Mouse (Mus musculus) hindbrain, embryonic 15.5 days (tissue): ENCODE data around the gene Cyp2d22. TPM values are rescaled to one million over a fixed set of nuclear protein-coding genes. Genes with fewer than 3 reads are reported as not detected.
"Not testable (repeated sequence)": the region's sequence is repeated elsewhere in the genome, so short reads cannot be mapped to it uniquely, and the experiment has no call there.

Experiments used
- ATAC-seq: fragments of 200-750 bp; cut with Nextera tagmentation; 2 replicates; pipeline ENCODE4 v1.8.0; 2017; ENCODE audit warnings: low read depth, moderate number of reproducible peaks, moderate TSS enrichment; ENCODE audit not compliant: low FRiP score
- H3K27ac ChIP-seq: fragments of 300-500 bp; sonication (generic); replicated peaks from 2 replicates; pipeline ENCODE4 v1.5.1; 2015; ENCODE audit warnings: mild to moderate bottlenecking, inconsistent platforms
- H3K27me3 ChIP-seq: fragments of 300-500 bp; sonication (generic); 2 replicates; pipeline ENCODE4 v1.6.1; 2015; ENCODE audit warnings: control low read depth, inconsistent platforms
- H3K36me3 ChIP-seq: fragments of 300-500 bp; sonication (generic); 2 replicates; pipeline ENCODE4 v1.6.1; 2015; ENCODE audit warnings: control low read depth, inconsistent platforms
- H3K4me1 ChIP-seq: fragments of 300-500 bp; sonication (generic); replicated peaks from 2 replicates; pipeline ENCODE4 v1.6.1; 2015; ENCODE audit warnings: control low read depth, inconsistent platforms
- H3K4me2 ChIP-seq: fragments of 300-500 bp; sonication (generic); 2 replicates; pipeline ENCODE4 v1.6.1; 2015; ENCODE audit warnings: moderate library complexity, mild to moderate bottlenecking, inconsistent platforms
- H3K4me3 ChIP-seq: fragments of 300-500 bp; sonication (generic); 2 replicates; pipeline ENCODE4 v1.5.1; 2015; ENCODE audit warnings: mild to moderate bottlenecking, inconsistent platforms
- H3K9ac ChIP-seq: fragments of 300-500 bp; sonication (generic); 2 replicates; pipeline ENCODE4 v1.6.1; 2015; ENCODE audit warnings: inconsistent platforms
- H3K9me3 ChIP-seq: fragments of 300-500 bp; sonication (generic); 2 replicates; pipeline ENCODE4 v1.6.1; 2016; ENCODE audit warnings: control low read depth, inconsistent platforms
- WGBS: fragments of 180-500 bp; shearing (Covaris S2); methylation state at CpG from one replicate; pipeline ENCODE4 v1.1.7; 2015; 5-methylcytosine and 5-hydroxymethylcytosine counted together
- polyA plus RNA-seq: library from polyadenylated mRNA; unstranded; fragments of >200 nt; fragmentation: Nextera tagmentation; extraction: Ambion mirVana; gene quantifications from 2 replicates; pipeline ENCODE4 v1.2.1, GENCODE M21; 2015

Cyp2d22 gene
- polyA plus RNA-seq, 1 experiment from 2014 or later = 2.5 TPM

DNA sequence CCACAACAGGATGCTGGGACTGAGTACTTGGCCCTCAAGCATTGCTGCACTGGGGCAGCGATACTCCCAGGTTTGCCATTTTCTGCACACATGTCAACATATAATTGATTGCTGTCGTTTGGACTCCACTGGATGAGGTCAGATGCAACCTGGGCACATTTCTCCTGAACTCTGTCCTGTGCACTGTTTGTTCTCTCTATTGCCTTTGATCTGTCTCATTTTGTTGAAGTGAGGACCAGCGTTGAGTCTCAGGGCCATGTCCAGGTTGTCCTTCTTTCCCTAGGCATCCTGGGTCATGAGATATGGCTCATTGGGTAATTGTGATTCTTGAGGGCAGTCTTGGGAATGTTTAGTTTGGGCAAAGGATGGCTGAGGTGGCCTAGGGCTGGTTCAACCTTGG lies 15.9 kb upstream of the Cyp2d22 start:
- 92% methylated on average over 3 of the region's 3 CpGs for WGBS
- H3K9me3 ChIP-seq, ATAC-seq: not testable (repeated sequence)

DNA sequence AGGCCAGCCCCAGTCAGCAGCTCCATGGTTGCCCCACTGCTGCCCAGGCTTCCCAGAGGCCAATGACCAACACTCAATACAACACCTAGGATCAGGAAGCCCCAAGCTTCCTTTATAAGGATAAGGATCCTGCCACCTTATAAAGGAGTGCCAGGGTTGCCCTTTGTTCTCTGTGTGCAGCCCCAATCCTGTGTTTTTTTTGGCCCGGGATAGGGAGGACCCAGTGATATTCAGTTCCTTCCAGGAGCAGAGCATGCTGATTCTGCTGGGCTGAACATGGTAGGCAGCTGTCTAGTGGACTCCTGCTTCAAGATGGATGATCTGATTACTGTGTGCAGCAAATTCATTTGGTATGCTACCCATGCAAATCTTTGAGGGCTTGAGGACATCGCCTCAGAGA lies 13.9 kb upstream of the Cyp2d22 start, which contains the start of gene Cyp2d11:
Cyp2d11 (minus strand) TSS at position 101 of the 400 bp plus-strand sequence.
- not testable (repeated sequence) for H3K9ac ChIP-seq, H3K27me3 ChIP-seq, H3K4me1 ChIP-seq, ATAC-seq, H3K27ac ChIP-seq, H3K4me2 ChIP-seq, H3K9me3 ChIP-seq, H3K36me3 ChIP-seq, H3K4me3 ChIP-seq
- 81% methylated on average over 2 of the region's 2 CpGs for WGBS

More for the DNA sequence above, 15.9 kb upstream of the Cyp2d22 start:
- H3K27me3 ChIP-seq, H3K4me3 ChIP-seq, H3K36me3 ChIP-seq, H3K9ac ChIP-seq, H3K27ac ChIP-seq, H3K4me1 ChIP-seq, H3K4me2 ChIP-seq: not testable (repeated sequence)

DNA sequence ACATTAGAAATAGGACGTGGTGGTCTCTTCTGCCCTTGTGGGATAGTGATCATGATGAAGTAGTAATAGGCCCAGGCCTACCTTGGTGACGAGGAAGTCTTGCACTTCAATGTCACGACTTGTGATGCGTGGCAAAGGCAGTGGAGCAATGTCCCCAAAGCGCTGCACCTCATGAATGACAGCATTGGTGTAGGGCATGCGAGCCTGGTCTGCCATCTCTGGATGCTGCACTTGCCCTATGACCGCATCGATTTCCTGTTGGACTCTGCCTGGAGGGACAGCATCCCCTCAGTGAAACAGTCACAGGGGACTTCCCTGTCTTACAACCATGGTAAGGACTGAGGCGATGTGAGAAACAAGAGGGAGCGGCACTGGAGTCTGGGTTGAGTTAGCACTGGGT lies 9.9 kb upstream of the Cyp2d22 start:
- H3K9me3 ChIP-seq, H3K4me1 ChIP-seq, H3K27me3 ChIP-seq, H3K4me2 ChIP-seq, H3K27ac ChIP-seq, ATAC-seq, H3K36me3 ChIP-seq, H3K4me3 ChIP-seq, H3K9ac ChIP-seq: not testable (repeated sequence)
- 94% methylated on average over 10 of the region's 10 CpGs for WGBS

DNA sequence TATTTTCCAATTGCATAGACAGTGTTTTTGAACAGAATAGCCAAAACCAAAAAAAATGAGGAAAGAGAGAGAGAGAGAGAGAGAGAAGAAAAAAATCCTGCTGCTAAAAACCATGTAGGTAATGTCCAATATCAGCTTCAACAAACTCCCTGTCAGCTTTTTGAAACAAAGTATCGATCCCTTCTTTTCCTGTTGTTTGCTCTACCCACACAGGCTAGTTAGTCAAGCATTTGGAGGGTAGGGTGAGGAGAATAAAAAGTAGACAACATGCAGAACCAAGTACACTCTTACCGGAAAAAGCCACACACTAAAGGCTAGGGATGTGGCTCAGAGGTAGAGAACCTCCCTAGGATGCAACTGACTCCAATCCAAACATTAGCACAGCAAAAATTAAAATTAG lies 5.7 kb upstream of the Cyp2d22 start:
- H3K27me3 ChIP-seq = no peaks in the 10 kb centered on the region
- no peak overlapping the region for H3K27ac ChIP-seq
- ATAC-seq = no peak
- H3K9me3 ChIP-seq = 0 out of 2 replicates have a peak, but pooled peaks cover 3% of the 10 kb centered on the region
- H3K9ac ChIP-seq = no peak overlapping the region
- H3K36me3 ChIP-seq = no peaks in the 10 kb centered on the region
- peaks cover 5% of the 10 kb centered on the region; the same call in 1 of the 2 replicates for H3K4me1 ChIP-seq
- H3K4me2 ChIP-seq = no peak overlapping the region
- no peak overlapping the region for H3K4me3 ChIP-seq
- WGBS = 91% methylated on average over 2 of the region's 2 CpGs

DNA sequence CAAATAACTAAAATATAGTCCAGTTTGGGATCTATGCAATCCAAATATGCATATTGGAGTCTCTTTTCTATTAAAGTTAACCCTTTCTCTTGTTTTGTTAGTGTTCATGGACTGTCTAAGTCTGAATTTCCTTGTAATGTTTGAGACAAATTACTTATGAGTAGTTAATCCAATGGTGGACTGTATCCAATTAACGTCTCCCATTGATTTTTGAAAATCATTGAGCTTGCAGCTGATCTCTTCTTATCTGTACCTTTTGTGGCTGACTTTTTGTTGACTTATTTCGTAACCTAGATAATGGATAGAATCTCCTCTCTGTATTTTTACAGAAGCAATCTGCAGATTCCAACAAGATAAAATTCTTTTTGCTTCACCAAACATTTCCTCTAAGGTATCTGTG lies 2.4 kb upstream of the Cyp2d22 start:
- H3K4me2 ChIP-seq = no peak overlapping the region
- H3K27ac ChIP-seq = no peak overlapping the region
- 0 out of 2 replicates have a peak, but pooled peaks cover 3% of the 10 kb centered on the region for H3K9me3 ChIP-seq
- no peak overlapping the region for H3K4me3 ChIP-seq
- peaks cover 9% of the 10 kb centered on the region; the same call in 1 of the 2 replicates for H3K4me1 ChIP-seq
- no peaks in the 10 kb centered on the region for H3K27me3 ChIP-seq
- no peak for ATAC-seq
- H3K9ac ChIP-seq = no peak overlapping the region
- WGBS = 90% methylated on average over 2 of the region's 2 CpGs
- H3K36me3 ChIP-seq = no peaks in the 10 kb centered on the region

DNA sequence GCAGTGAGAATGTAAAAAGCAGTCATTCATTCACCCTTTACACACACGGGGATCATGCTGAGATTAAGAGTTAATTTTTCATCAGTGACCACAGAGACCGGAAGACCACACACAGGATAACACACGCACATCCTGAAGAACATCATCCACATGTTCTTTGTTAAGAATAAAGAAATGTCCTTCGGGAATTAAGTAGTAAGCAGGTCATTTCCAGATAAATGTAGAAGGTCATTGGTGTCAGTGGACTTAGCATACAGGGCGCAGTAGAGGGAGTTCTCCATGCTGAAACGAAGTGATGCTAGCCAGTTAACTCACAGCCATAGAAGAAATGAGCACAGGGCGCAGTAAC lies 628 bp upstream of the Cyp2d22 start:
- peak overlapping the region; percentile 66 for H3K4me2 ChIP-seq
- H3K27ac ChIP-seq = no peak overlapping the region
- peaks cover 17% of the 10 kb centered on the region; the same call in 1 of the 2 replicates for H3K4me1 ChIP-seq
- H3K27me3 ChIP-seq = no peaks in the 10 kb centered on the region
- peak overlapping the region; percentile 29 for H3K4me3 ChIP-seq
- H3K9me3 ChIP-seq = 0 out of 2 replicates have a peak, but pooled peaks cover 3% of the 10 kb centered on the region
- 31% methylated on average over 7 of the region's 7 CpGs for WGBS
- no peaks in the 10 kb centered on the region for H3K36me3 ChIP-seq
- H3K9ac ChIP-seq = 0 out of 2 replicates have a peak overlapping the region, but pooled peaks have one; percentile 31
- peak; percentile 30; the same call in 1 of the 2 replicates for ATAC-seq

DNA sequence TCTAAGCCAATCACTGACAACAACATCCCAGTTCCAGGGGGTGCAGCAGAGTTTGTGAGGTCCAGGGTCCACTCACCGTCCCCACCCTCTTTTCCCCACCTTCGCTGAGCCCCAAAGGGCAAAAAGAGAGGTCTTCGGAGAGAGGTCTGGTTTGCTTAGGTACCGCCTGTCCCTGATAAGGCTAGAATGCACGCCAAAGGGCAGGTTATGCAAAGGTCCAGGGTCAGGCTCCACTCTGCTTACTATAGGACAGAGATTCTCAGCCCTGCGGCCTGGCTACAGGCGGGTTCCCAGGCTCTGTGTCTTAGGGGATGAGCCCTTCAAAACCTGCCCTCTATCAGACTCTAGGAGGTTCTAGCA lies 569 bp downstream of the Cyp2d22 start:
- Histone ChIP-seq H3K9ac (no peak overlapping the region), H3K9me3 (0 out of 2 replicates have a peak, but pooled peaks cover 3% of the 10 kb centered on the region), H3K4me1 (peaks cover 17% of the 10 kb centered on the region; the same call in 1 of the 2 replicates), H3K36me3 (no peaks in the 10 kb centered on the region), H3K27me3 (no peaks in the 10 kb centered on the region), H3K4me2 (peak overlapping the region; percentile 66), H3K27ac (no peak overlapping the region), H3K4me3 (peak overlapping the region; percentile 29)
- ATAC-seq = peak; percentile 63; the same call in 1 of the 2 replicates
- 28% methylated on average over 7 of the region's 7 CpGs for WGBS

DNA sequence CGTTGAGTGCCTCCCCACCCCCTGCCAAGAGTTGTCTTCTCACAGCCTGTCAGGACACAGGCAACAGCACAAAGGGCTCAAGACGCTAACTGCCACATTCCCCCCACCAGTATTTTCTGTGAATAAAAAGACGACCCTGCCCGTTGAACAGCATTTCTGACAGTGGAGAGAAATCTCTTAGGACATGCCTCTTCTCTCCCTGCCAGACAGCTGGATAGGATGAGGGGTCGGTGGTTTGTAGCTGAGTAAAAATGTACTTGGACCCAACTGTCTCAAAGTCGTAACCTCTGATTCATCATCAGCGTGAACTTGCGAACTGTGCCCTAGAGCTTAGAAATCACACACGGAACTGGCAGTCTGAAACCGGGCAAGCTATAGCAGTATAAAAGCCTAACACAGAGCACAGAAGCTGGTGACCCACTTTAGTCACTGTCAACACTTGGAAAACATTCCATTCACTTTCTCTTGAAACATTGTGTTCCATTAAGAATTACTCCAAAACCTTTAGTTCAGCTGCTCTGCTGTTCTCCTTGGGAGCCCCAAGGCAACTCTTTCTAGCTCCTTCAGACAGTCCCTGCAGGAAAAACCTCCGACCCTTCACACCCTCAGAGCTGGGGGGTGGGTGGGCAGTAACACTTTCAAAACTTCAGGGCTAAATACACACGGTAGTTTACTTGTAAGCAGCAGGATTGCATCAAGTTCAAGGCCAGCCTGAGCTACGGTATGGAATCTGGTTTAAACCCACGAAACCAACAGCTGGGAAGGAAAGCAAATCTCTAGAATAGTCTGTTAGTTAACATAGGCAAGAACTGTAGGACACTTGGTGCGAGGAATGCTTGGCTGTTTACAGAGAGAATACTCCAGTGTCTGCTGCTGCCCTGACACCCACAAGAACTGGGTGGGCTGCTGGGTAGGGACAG lies 1.5 kb downstream of the Cyp2d22 start:
- Histone ChIP-seq H3K4me2 (no peak overlapping the region), H3K27ac (no peak overlapping the region), H3K4me3 (no peak overlapping the region), H3K27me3 (no peaks in the 10 kb centered on the region), H3K9me3 (0 out of 2 replicates have a peak, but pooled peaks cover 3% of the 10 kb centered on the region), H3K36me3 (no peaks in the 10 kb centered on the region), H3K4me1 (peaks cover 17% of the 10 kb centered on the region; the same call in 1 of the 2 replicates), H3K9ac (no peak overlapping the region)
- WGBS = 46% methylated on average over 15 of the region's 15 CpGs
- no peak for ATAC-seq

DNA sequence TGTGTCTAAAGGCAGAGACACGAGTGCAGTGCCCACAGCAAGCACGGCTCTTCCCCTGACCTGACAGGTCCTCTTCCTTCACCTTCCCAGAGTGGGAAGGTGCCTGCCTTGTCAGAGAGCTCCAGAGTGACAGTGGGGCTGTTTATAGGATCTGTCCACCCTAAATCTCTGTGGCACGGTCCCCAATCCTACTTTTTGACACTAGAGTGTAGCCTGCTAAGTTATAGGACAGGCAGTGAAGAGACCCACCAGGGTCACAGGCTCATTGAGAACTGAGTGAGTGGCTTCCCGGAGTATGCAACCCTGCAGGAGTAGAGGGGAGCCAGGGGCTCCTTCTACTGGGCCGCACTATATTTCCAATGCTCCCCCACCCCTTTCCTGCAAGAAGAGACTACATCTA lies 2.4 kb downstream of the Cyp2d22 start:
- Histone ChIP-seq H3K9me3 (0 out of 2 replicates have a peak, but pooled peaks cover 3% of the 10 kb centered on the region), H3K4me2 (no peak overlapping the region), H3K27ac (no peak overlapping the region), H3K4me1 (peaks cover 17% of the 10 kb centered on the region; the same call in 1 of the 2 replicates), H3K9ac (no peak overlapping the region), H3K36me3 (no peaks in the 10 kb centered on the region), H3K4me3 (no peak overlapping the region), H3K27me3 (no peaks in the 10 kb centered on the region)
- 81% methylated on average over 5 of the region's 5 CpGs for WGBS
- ATAC-seq = no peak

DNA sequence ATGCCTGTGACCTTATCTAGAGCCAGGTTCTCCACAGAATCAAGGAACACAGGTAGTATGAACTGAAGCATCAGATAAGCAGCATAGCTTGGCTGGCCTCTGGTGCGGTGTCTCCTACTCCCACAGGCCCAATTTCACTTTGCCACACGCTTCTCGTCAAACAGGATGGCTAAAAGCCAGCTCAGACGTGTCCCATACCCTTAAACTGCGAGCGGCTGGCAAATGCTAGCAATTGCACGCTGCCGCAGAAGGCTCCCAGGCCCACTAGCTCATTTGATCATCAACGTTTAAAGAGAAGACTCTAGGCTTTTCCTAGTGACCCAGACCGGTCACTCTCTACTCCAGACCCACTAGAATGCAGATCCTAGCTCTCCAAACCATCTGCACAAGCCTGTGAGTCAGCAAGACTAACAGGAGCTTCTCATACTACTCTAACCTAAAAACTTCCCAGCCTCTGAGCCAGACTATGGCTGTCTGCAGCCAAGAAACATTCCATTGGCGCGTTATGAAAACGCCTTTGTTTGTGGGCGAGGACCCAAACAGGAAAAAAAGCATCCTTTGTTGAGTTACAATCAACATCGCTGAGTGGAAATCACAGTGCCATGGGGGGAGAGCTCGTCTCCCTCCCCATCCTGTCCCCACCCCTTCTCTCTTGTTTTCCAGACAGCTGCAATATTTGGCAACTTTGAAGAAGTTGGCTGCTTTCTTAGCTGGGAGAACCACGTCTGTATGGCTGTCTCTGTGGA lies 3.5 kb downstream of the Cyp2d22 start:
- no peak for ATAC-seq
- Histone ChIP-seq H3K36me3 (no peaks in the 10 kb centered on the region), H3K4me2 (no peak overlapping the region), H3K4me3 (no peak overlapping the region), H3K9me3 (no peaks in the 10 kb centered on the region), H3K9ac (no peak overlapping the region), H3K27ac (0 out of 2 replicates have a peak overlapping the region, but pooled peaks have one; percentile 35), H3K4me1 (peaks cover 17% of the 10 kb centered on the region; the same call in 1 of the 2 replicates), H3K27me3 (no peaks in the 10 kb centered on the region)
- 47% methylated on average over 17 of the region's 17 CpGs for WGBS

DNA sequence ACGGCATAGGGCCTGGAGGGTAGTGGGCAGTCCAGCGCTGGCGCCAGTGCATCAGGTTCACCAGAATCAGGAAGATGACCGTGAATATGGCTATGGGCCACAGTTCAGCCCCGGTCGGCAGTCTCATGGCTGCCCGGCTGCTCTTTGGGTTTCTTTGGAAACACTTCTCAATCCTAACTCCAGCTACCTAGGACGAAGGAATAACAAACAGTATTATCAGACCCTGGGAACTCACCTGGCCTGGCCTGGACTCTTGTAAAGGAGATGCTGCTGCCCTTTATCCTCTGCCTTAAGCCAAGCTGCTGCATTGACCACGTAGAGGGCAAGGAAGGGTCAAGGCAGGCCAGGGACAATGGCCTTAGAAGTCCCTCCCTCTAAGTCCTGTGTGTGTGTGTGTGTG lies 4.2 kb downstream of the Cyp2d22 start:
- ATAC-seq = no peak
- H3K4me2 ChIP-seq = no peak overlapping the region
- H3K4me1 ChIP-seq = peaks cover 13% of the 10 kb centered on the region; the same call in 1 of the 2 replicates
- H3K27me3 ChIP-seq = no peaks in the 10 kb centered on the region
- H3K27ac ChIP-seq = no peak overlapping the region
- no peaks in the 10 kb centered on the region for H3K36me3 ChIP-seq
- 85% methylated on average over 9 of the region's 9 CpGs for WGBS
- no peak overlapping the region for H3K4me3 ChIP-seq
- H3K9ac ChIP-seq = no peak overlapping the region
- H3K9me3 ChIP-seq = no peaks in the 10 kb centered on the region

DNA sequence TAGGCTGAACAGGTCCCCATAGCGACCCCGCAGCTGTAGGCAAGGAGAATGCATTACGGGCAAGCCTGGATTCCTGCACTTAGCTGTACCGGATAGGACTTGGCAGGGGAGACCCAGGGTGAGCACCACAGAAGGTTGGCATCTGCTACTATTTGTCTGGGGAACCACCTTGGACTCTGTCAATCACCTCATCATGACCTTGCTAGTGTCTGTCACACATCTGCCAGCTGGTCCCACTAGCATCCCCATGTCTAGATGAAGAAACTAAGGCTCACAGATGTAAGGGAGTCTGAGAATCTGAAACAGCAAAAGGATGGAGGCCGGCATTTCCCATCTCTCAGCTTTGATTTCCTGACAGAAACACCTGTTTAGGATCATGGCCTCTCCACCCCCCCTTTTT lies 5.6 kb downstream of the Cyp2d22 start:
- H3K4me2 ChIP-seq = no peak overlapping the region

More for the DNA sequence above, 5.6 kb downstream of the Cyp2d22 start:
- Histone ChIP-seq H3K4me3 (no peak overlapping the region), H3K9ac (no peak overlapping the region), H3K4me1 (peaks cover 8% of the 10 kb centered on the region; the same call in 1 of the 2 replicates), H3K36me3 (no peaks in the 10 kb centered on the region), H3K27me3 (no peaks in the 10 kb centered on the region), H3K9me3 (no peaks in the 10 kb centered on the region), H3K27ac (no peak overlapping the region)
- no peak for ATAC-seq
- whole genome bisulfite sequencing = 76% methylated on average over 5 of the region's 5 CpGs
